Mouse (Mus musculus): ENCODE measurements around the gene Cd48. TPM values are rescaled to one million over a fixed set of nuclear protein-coding genes. Genes with fewer than 3 reads are reported as not detected.

Cd48 gene
- 6.4 TPM for polyA plus RNA-seq (2014; fragmentation: Illumina TruSeq; extraction: RNeasy Lipid Tissue Mini Kit (QIAGEN cat#74804); ENCODE audit: low read depth, low replicate concordance)

DNA sequence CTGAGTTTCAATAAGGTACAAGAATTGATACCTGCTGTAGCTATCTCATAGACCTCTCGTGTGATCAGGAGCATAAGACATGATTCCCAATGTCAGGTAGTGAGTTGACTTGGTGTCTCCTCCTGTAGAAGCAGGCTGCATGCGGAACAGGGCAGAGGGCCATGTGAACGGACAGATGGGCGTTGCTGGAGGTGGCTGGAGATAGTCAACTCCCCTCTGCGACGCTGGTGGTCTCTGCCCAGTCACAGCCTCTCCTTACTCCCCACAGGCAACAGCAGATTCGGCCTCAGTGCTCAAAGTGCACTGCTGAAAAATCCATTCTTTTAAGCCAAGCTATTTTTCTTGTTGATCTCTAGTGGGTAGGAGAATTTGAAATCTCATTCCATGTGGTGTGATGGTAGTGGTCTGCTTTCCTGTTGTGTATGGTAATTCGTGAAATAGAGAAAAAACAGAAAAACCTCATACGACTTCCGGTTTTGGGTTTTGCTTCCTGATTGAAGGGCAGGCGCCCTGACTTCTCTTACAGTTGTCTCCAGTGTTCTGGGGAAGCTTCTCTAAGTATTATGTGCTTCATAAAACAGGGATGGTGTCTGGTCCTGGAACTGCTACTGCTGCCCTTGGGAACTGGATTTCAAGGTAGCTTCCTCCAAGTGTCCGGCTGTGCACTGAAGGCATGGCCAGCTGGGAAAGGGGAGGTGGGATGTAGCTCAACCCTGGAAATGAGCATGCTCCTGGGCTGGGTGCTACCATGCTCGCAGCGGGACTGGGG, at the start of gene Cd48:
Gene Cd48, plus strand, starts transcription at position 479 of the 769 bp plus-strand sequence.

DNA sequence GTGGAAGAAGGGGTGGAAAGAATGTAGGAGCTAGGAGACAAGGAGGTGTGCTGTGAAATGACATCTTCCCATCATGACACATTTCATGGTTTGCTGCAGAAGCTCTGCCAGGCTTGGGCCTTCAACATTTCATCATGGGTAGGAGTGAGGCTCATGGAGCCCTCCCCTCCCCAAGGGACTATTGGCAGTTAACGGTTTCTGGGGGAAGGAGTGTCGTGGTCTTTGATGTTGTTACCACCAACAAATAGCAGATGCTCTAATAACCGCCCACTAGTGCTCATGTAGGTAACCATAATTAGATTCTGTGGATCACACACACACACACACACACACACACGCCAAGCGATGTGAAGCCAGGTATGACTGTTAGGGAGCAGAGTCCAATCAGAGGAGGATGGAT, 29.1 kb upstream of the Cd48 start, which contains the start of gene Slamf7:
Gene Slamf7, minus strand, starts transcription at position 302 of the 400 bp plus-strand sequence.

Other genes with a start within 250 kb of the Cd48 start
- gene F11r, start 244.5 kb upstream of the Cd48 start, polyA plus RNA-seq (2014; fragmentation: Illumina TruSeq; extraction: RNeasy Lipid Tissue Mini Kit (QIAGEN cat#74804); ENCODE audit: low read depth, low replicate concordance) = 33.1 TPM
- 1.1 TPM for gene Alyref2, start 178.5 kb upstream of the Cd48 start, polyA plus RNA-seq (2014; fragmentation: Illumina TruSeq; extraction: RNeasy Lipid Tissue Mini Kit (QIAGEN cat#74804); ENCODE audit: low read depth, low replicate concordance)
- not detected for gene Itln1, start 146.7 kb upstream of the Cd48 start, polyA plus RNA-seq (2014; fragmentation: Illumina TruSeq; extraction: RNeasy Lipid Tissue Mini Kit (QIAGEN cat#74804); ENCODE audit: low read depth, low replicate concordance)
- not detected for gene Cd244a, start 122.8 kb upstream of the Cd48 start, polyA plus RNA-seq (2014; fragmentation: Illumina TruSeq; extraction: RNeasy Lipid Tissue Mini Kit (QIAGEN cat#74804); ENCODE audit: low read depth, low replicate concordance)
- gene Ly9, start 74.6 kb upstream of the Cd48 start, polyA plus RNA-seq (2014; fragmentation: Illumina TruSeq; extraction: RNeasy Lipid Tissue Mini Kit (QIAGEN cat#74804); ENCODE audit: low read depth, low replicate concordance) = 1.8 TPM
- gene Slamf7, start 29.0 kb upstream of the Cd48 start, polyA plus RNA-seq (2014; fragmentation: Illumina TruSeq; extraction: RNeasy Lipid Tissue Mini Kit (QIAGEN cat#74804); ENCODE audit: low read depth, low replicate concordance) = 0.42 TPM
- not detected for gene Slamf1, start 85.1 kb downstream of the Cd48 start, polyA plus RNA-seq (2014; fragmentation: Illumina TruSeq; extraction: RNeasy Lipid Tissue Mini Kit (QIAGEN cat#74804); ENCODE audit: low read depth, low replicate concordance)
- gene Cd84, start 157.7 kb downstream of the Cd48 start, polyA plus RNA-seq (2014; fragmentation: Illumina TruSeq; extraction: RNeasy Lipid Tissue Mini Kit (QIAGEN cat#74804); ENCODE audit: low read depth, low replicate concordance) = 10.8 TPM
- gene Gm10521, start 213.7 kb downstream of the Cd48 start, polyA plus RNA-seq (2014; fragmentation: Illumina TruSeq; extraction: RNeasy Lipid Tissue Mini Kit (QIAGEN cat#74804); ENCODE audit: low read depth, low replicate concordance) = 0.95 TPM
- gene Slamf6, start 235.5 kb downstream of the Cd48 start, polyA plus RNA-seq (2014; fragmentation: Illumina TruSeq; extraction: RNeasy Lipid Tissue Mini Kit (QIAGEN cat#74804); ENCODE audit: low read depth, low replicate concordance) = 1.8 TPM